Mouse (Mus musculus): ENCODE measurements at regions not wholly inside any gene's neighbourhood (a gene's known extent, or its start where the extent isn't known, plus 50 kb on each side); places are given as distances from the start of the nearest gene placed in this dataset.

- TF ChIP-seq CTCF (conservative IDR thresholded peaks at IDR 0.05 in 1 of 2, IDR thresholded peaks at IDR 0.05 in 1 of 2; ENCODE audit: low read depth in 2 of 2, low read length in 2 of 2) (no peak), ZKSCAN1 (IDR thresholded peaks at IDR 0.05; ENCODE audit: borderline replicate concordance, low read depth, low read length) (no peak), ZC3H11A (IDR thresholded peaks at IDR 0.05; ENCODE audit: low read depth, low read length) (no peak), IRF4 (IDR thresholded peaks at IDR 0.05; ENCODE audit: low read depth, low read length) (no peak)
Observed at GRCm38 (mm10) chr16:29996139-29997069, 67.8 kb upstream of the Hes1 start.

Measured in CH12.LX (cell line).